Mouse (Mus musculus): ENCODE data around the gene Polr2l. TPM values are rescaled to one million over a fixed set of nuclear protein-coding genes. Genes with fewer than 3 reads are reported as not detected.

Polr2l gene
- 58.9 and 62.3 TPM in 2 replicates for polyA plus RNA-seq (2012; rRNA removed)

- Histone ChIP-seq H3K4me3 (replicated peaks; ENCODE audit: insufficient read depth, low read depth, low read length) (peak within 1 kb of the TSS; percentile 68), H3K27me3 (ENCODE audit: control insufficient read depth, insufficient read depth, low read length) (no peaks in the 10 kb centered on the region), H3K27ac (ENCODE audit: insufficient read depth, low read length) (peak within 1 kb of the TSS; percentile 86), H3K4me1 (ENCODE audit: control insufficient read depth, insufficient read depth, low read length) (peaks cover 8% of the 10 kb centered on the region)
- peak; percentile 86 to 93 for DNase-seq
- no peak for TF ChIP-seq CTCF (IDR thresholded peaks at IDR 0.05; ENCODE audit: borderline replicate concordance, insufficient read depth, low read depth, low read length)
- TF ChIP-seq POLR2A (IDR thresholded peaks at IDR 0.05; ENCODE audit: borderline replicate concordance, insufficient read depth, low read length) = peak; percentile 80
- WGBS = under 1% methylated on average over 87 of the region's 87 CpGs
Measured at GRCm38 (mm10) chr7:141475011-141475804, at the start of gene Polr2l, which contains the start of gene Tspan4. Gene Polr2l, minus strand, starts transcription at chr7:141475132. Gene Tspan4, plus strand, starts transcription at chr7:141475240.

- Histone ChIP-seq H3K27ac (ENCODE audit: insufficient read depth, low read length) (no peak overlapping the region), H3K4me3 (replicated peaks; ENCODE audit: insufficient read depth, low read depth, low read length) (no peak overlapping the region), H3K4me1 (ENCODE audit: control insufficient read depth, insufficient read depth, low read length) (peaks cover 25% of the 10 kb centered on the region), H3K27me3 (ENCODE audit: control insufficient read depth, insufficient read depth, low read length) (no peaks in the 10 kb centered on the region)
- no peak for DNase-seq
- TF ChIP-seq CTCF (IDR thresholded peaks at IDR 0.05; ENCODE audit: borderline replicate concordance, insufficient read depth, low read depth, low read length) (no peak), POLR2A (IDR thresholded peaks at IDR 0.05; ENCODE audit: borderline replicate concordance, insufficient read depth, low read length) (no peak)
- 87% methylated on average over 4 of the region's 4 CpGs for WGBS
Measured at GRCm38 (mm10) chr7:141524271-141524670, 49.3 kb upstream of the Polr2l start.

- no peak overlapping the region for H3K27ac ChIP-seq (ENCODE audit: insufficient read depth, low read length)
- no peaks in the 10 kb centered on the region for H3K27me3 ChIP-seq (ENCODE audit: control insufficient read depth, insufficient read depth, low read length)
- DNase-seq = peak in 1 of 2 experiments; percentile 40
- TF ChIP-seq POLR2A (IDR thresholded peaks at IDR 0.05; ENCODE audit: borderline replicate concordance, insufficient read depth, low read length) (no peak), CTCF (IDR thresholded peaks at IDR 0.05; ENCODE audit: borderline replicate concordance, insufficient read depth, low read depth, low read length) (peak; percentile 6; the same call in 1 of the 2 replicates)
- 15% methylated on average over 4 of the region's 4 CpGs for WGBS
- no peak overlapping the region for H3K4me3 ChIP-seq (replicated peaks; ENCODE audit: insufficient read depth, low read depth, low read length)
- H3K4me1 ChIP-seq (ENCODE audit: control insufficient read depth, insufficient read depth, low read length) = peaks cover 25% of the 10 kb centered on the region
Measured at GRCm38 (mm10) chr7:141523007-141523406, 48.1 kb upstream of the Polr2l start.

- no peaks in the 10 kb centered on the region for H3K27me3 ChIP-seq (ENCODE audit: control insufficient read depth, insufficient read depth, low read length)
- H3K27ac ChIP-seq (ENCODE audit: insufficient read depth, low read length) = no peak overlapping the region
- DNase-seq = no peak
- 67% methylated on average over 1 of the region's 1 CpGs for WGBS
- H3K4me3 ChIP-seq (replicated peaks; ENCODE audit: insufficient read depth, low read depth, low read length) = no peak overlapping the region
- H3K4me1 ChIP-seq (ENCODE audit: control insufficient read depth, insufficient read depth, low read length) = peaks cover 21% of the 10 kb centered on the region
- no peak for TF ChIP-seq CTCF (IDR thresholded peaks at IDR 0.05; ENCODE audit: borderline replicate concordance, insufficient read depth, low read depth, low read length)
- TF ChIP-seq POLR2A (IDR thresholded peaks at IDR 0.05; ENCODE audit: borderline replicate concordance, insufficient read depth, low read length) = no peak
Measured at GRCm38 (mm10) chr7:141519795-141520194, 44.9 kb upstream of the Polr2l start.

- no peak overlapping the region for H3K4me3 ChIP-seq (replicated peaks; ENCODE audit: insufficient read depth, low read depth, low read length)
- H3K27me3 ChIP-seq (ENCODE audit: control insufficient read depth, insufficient read depth, low read length) = no peaks in the 10 kb centered on the region
- DNase-seq = no peak
- peaks cover 14% of the 10 kb centered on the region for H3K4me1 ChIP-seq (ENCODE audit: control insufficient read depth, insufficient read depth, low read length)
- TF ChIP-seq POLR2A (IDR thresholded peaks at IDR 0.05; ENCODE audit: borderline replicate concordance, insufficient read depth, low read length) = no peak
- TF ChIP-seq CTCF (IDR thresholded peaks at IDR 0.05; ENCODE audit: borderline replicate concordance, insufficient read depth, low read depth, low read length) = no peak
- no peak overlapping the region for H3K27ac ChIP-seq (ENCODE audit: insufficient read depth, low read length)
- WGBS = 60% methylated on average over 3 of the region's 3 CpGs
Measured at GRCm38 (mm10) chr7:141518926-141519325, 44.0 kb upstream of the Polr2l start.

GRCm38 (mm10) chr7:141518296-141518695 lies 43.4 kb upstream of the Polr2l start:
- no peak overlapping the region for H3K4me3 ChIP-seq (replicated peaks; ENCODE audit: insufficient read depth, low read depth, low read length)
- no peak for DNase-seq
- H3K27ac ChIP-seq (ENCODE audit: insufficient read depth, low read length) = no peak overlapping the region
- TF ChIP-seq CTCF (IDR thresholded peaks at IDR 0.05; ENCODE audit: borderline replicate concordance, insufficient read depth, low read depth, low read length) = no peak
- no peak for TF ChIP-seq POLR2A (IDR thresholded peaks at IDR 0.05; ENCODE audit: borderline replicate concordance, insufficient read depth, low read length)
- H3K27me3 ChIP-seq (ENCODE audit: control insufficient read depth, insufficient read depth, low read length) = no peaks in the 10 kb centered on the region
- WGBS = 68% methylated on average over 5 of the region's 5 CpGs
- peaks cover 10% of the 10 kb centered on the region for H3K4me1 ChIP-seq (ENCODE audit: control insufficient read depth, insufficient read depth, low read length)

- no peak overlapping the region for H3K4me3 ChIP-seq (replicated peaks; ENCODE audit: insufficient read depth, low read depth, low read length)
- H3K4me1 ChIP-seq (ENCODE audit: control insufficient read depth, insufficient read depth, low read length) = peaks cover 3% of the 10 kb centered on the region
- H3K27ac ChIP-seq (ENCODE audit: insufficient read depth, low read length) = no peak overlapping the region
- no peaks in the 10 kb centered on the region for H3K27me3 ChIP-seq (ENCODE audit: control insufficient read depth, insufficient read depth, low read length)
- DNase-seq = no peak
- TF ChIP-seq POLR2A (IDR thresholded peaks at IDR 0.05; ENCODE audit: borderline replicate concordance, insufficient read depth, low read length) (no peak), CTCF (IDR thresholded peaks at IDR 0.05; ENCODE audit: borderline replicate concordance, insufficient read depth, low read depth, low read length) (no peak)
- WGBS = 79% methylated on average over 4 of the region's 4 CpGs
Measured at GRCm38 (mm10) chr7:141517638-141518037, 42.7 kb upstream of the Polr2l start.

- 10% methylated on average over 8 of the region's 8 CpGs for WGBS
- Histone ChIP-seq H3K27ac (ENCODE audit: insufficient read depth, low read length) (peak overlapping the region; percentile 95), H3K27me3 (ENCODE audit: control insufficient read depth, insufficient read depth, low read length) (no peaks in the 10 kb centered on the region), H3K4me1 (ENCODE audit: control insufficient read depth, insufficient read depth, low read length) (peaks cover 37% of the 10 kb centered on the region), H3K4me3 (replicated peaks; ENCODE audit: insufficient read depth, low read depth, low read length) (no peak overlapping the region)
- TF ChIP-seq POLR2A (IDR thresholded peaks at IDR 0.05; ENCODE audit: borderline replicate concordance, insufficient read depth, low read length) (no peak), CTCF (IDR thresholded peaks at IDR 0.05; ENCODE audit: borderline replicate concordance, insufficient read depth, low read depth, low read length) (no peak)
- DNase-seq = peak; percentile 78 to 80
Measured at GRCm38 (mm10) chr7:141510681-141511191, 35.8 kb upstream of the Polr2l start.

Measured in cerebellum, adult 2 months (tissue).